Mouse (Mus musculus) stomach, postnatal 0 days (tissue): Measurements from ENCODE around the gene Gse1. TPM values are rescaled to one million over a fixed set of nuclear protein-coding genes. Genes with fewer than 3 reads are reported as not detected.

ENCODE experiments used
- ATAC-seq: fragments of 200-750 bp; cut with Nextera tagmentation; 2 replicates; pipeline ENCODE4 v1.8.0; 2017; ENCODE audit not compliant: low FRiP score, low TSS enrichment
- DNase-seq: peaks from one replicate; pipeline ENCODE4 v3.0.0-alpha.2; 2016; ENCODE audit warnings: low spot score
- H3K27ac ChIP-seq: fragments of 300-500 bp; sonication (generic); replicated peaks from 2 replicates; pipeline ENCODE4 v1.5.1; 2014; ENCODE audit warnings: mild to moderate bottlenecking, control low read depth
- H3K27me3 ChIP-seq: fragments of 300-500 bp; sonication (generic); 2 replicates; pipeline ENCODE4 v1.6.1; 2014; ENCODE audit warnings: low read length; ENCODE audit not compliant: control insufficient read depth, insufficient read depth
- H3K36me3 ChIP-seq: fragments of 300-500 bp; sonication (generic); 2 replicates; pipeline ENCODE4 v1.6.1; 2014; ENCODE audit warnings: low read length, mixed read lengths; ENCODE audit not compliant: control insufficient read depth, insufficient read depth
- H3K4me1 ChIP-seq: fragments of 300-500 bp; sonication (generic); replicated peaks from 2 replicates; pipeline ENCODE4 v1.6.1; 2014; ENCODE audit warnings: antibody characterized with exemption; ENCODE audit not compliant: control insufficient read depth, insufficient read depth
- H3K4me2 ChIP-seq: fragments of 300-500 bp; sonication (generic); replicated peaks from 2 replicates; pipeline ENCODE4 v1.6.1; 2014; ENCODE audit warnings: low read depth, mild to moderate bottlenecking, control low read depth, moderate library complexity
- H3K4me3 ChIP-seq: fragments of 300-500 bp; sonication (generic); 2 replicates; pipeline ENCODE4 v1.5.1; 2014; ENCODE audit warnings: low read depth, low read length, control low read depth
- H3K9ac ChIP-seq: fragments of 300-500 bp; sonication (generic); 2 replicates; pipeline ENCODE4 v1.6.1; 2014; ENCODE audit warnings: mild to moderate bottlenecking, low read length, control low read depth, mixed read lengths
- H3K9me3 ChIP-seq: fragments of 300-500 bp; sonication (generic); 2 replicates; pipeline ENCODE4 v1.6.1; 2016; ENCODE audit warnings: low read length; ENCODE audit not compliant: control insufficient read depth
- CTCF ChIP-seq: IDR thresholded peaks from 2 replicates; pipeline ENCODE4 v1.5.1; 2016; ENCODE audit warnings: antibody characterized with exemption, low read depth, mild to moderate bottlenecking, moderate library complexity
- EP300 ChIP-seq: optimal IDR thresholded peaks from 2 replicates; pipeline ENCODE3; 2016; ENCODE audit warnings: antibody characterized with exemption
- WGBS: fragments of 180-500 bp; shearing (Covaris S2); extraction: QIAGEN DNeasy Blood & Tissue Kit; methylation state at CpG from one replicate; pipeline ENCODE4 v1.1.7; 2014; 5-methylcytosine and 5-hydroxymethylcytosine counted together
- polyA plus RNA-seq: library from polyadenylated mRNA; unstranded; fragments of >200 nt; fragmentation: Nextera tagmentation; extraction: Ambion mirVana; gene quantifications from 2 replicates; pipeline ENCODE4 v1.2.1, GENCODE M21; 2015

The Gse1 gene
- polyA plus RNA-seq, 1 experiment from 2014 or later: 6.4 TPM

DNA sequence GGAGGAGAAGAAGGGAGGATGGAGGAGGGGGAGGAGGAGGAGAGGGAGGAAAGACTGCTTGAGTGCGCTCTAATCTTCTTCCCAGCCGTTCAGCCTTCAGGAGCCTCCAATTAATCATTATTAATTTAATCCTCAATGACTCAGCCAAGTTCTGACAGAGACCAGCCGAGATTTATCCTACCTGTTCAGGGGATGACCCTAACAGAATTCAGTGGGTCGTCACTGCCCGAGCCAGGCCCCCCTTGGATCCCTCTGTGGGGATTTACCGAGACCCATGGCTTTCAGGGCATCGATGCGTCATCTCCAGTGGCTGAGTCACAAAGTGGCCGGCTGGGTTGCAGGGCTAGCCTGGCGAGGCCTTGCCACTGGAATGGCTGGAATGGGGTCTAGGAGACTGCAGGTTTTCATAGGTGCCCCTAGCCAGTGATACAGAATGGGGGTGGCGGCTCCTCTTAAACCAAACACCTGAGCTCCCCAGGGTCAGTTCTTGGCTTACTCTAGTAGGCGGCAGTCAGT, 90.3 kb downstream of the Gse1 start:
- Histone ChIP-seq H3K4me2 (no peak overlapping the region), H3K4me3 (no peak overlapping the region), H3K27ac (no peak overlapping the region), H3K4me1 (0 out of 2 replicates have a peak, but pooled peaks cover 7% of the 10 kb centered on the region), H3K9ac (no peak overlapping the region), H3K36me3 (no peaks in the 10 kb centered on the region), H3K9me3 (no peaks in the 10 kb centered on the region), H3K27me3 (no peaks in the 10 kb centered on the region)
- TF ChIP-seq EP300 (no peak), CTCF (no peak)
- ATAC-seq (no peak), DNase-seq (no peak)
- WGBS: 53% methylated on average over 12 of the region's 12 CpGs

- Histone ChIP-seq H3K4me3 (no peak overlapping the region), H3K9me3 (no peaks in the 10 kb centered on the region), H3K4me2 (no peak overlapping the region), H3K9ac (no peak overlapping the region), H3K4me1 (0 out of 2 replicates have a peak, but pooled peaks cover 7% of the 10 kb centered on the region), H3K27me3 (no peaks in the 10 kb centered on the region), H3K36me3 (no peaks in the 10 kb centered on the region), H3K27ac (no peak overlapping the region)
- TF ChIP-seq CTCF (peak; percentile 100), EP300 (no peak)
- 20% methylated on average over 7 of the region's 7 CpGs for WGBS
- ATAC-seq (peak; percentile 77), DNase-seq (peak; percentile 92)
Measured at GRCm38 (mm10) chr8:120319449-120319848, 91.2 kb downstream of the Gse1 start.

DNA sequence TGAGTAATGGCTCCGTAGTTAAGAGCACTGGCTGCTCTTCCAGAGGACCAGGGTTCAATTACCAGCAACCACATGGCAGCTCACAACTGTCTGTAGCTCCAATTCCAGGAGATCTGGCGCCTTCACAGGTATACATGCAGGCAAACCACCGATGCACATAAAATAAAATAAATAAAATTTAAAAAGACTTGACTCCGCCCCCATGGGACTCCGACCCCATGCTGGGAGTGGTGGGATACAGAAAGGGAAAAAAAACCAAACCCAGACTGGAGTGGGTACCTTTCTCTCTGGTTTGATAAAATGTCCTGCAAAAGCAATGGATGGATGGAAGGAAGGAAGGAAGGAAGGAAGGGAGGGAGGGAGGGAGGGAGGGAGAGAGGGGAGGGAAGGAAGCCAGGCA, 91.9 kb downstream of the Gse1 start:
- no peak overlapping the region for H3K27ac ChIP-seq
- H3K4me1 ChIP-seq: 0 out of 2 replicates have a peak, but pooled peaks cover 7% of the 10 kb centered on the region
- WGBS: 79% methylated on average over 5 of the region's 5 CpGs

GRCm38 (mm10) chr8:120321724-120322123, 93.5 kb downstream of the Gse1 start:
- 53% methylated on average over 6 of the region's 6 CpGs for WGBS
- peak; percentile 58 for DNase-seq
- 0 out of 2 replicates have a peak, but pooled peaks cover 7% of the 10 kb centered on the region for H3K4me1 ChIP-seq

More for the DNA sequence above, 91.9 kb downstream of the Gse1 start:
- no peaks in the 10 kb centered on the region for H3K27me3 ChIP-seq
- TF ChIP-seq CTCF: no peak
- no peak for TF ChIP-seq EP300
- H3K36me3 ChIP-seq: no peaks in the 10 kb centered on the region
- DNase-seq (no peak), ATAC-seq (no peak)
- H3K4me3 ChIP-seq: no peak overlapping the region
- no peak overlapping the region for H3K4me2 ChIP-seq
- H3K9me3 ChIP-seq: no peaks in the 10 kb centered on the region
- no peak overlapping the region for H3K9ac ChIP-seq

DNA sequence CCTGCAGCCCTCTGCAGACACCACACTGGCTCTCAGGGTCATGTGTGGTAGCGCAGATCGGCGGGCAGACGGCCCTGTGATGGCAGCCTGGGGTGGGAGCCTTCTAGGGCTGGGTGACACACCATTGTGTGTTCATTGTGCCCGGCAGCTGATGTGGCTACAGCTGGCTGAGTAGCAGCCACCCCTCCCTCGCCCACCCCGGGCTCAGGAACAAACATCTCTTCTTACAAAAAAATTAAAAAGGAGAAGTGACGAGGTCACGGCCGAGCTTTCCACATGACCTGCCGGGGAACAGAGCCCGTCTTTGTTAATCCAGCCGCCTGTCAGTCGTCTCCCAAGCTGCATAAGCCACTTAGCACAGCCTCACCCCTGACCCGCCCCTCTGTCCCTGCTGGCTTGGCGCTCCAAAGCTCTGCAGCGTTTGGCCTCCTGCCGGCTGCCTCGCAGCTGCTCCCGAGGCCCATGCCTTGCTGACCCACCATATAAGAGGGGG, 94.7 kb downstream of the Gse1 start:
- TF ChIP-seq CTCF (peak; percentile 36; the same call in 1 of the 2 replicates), EP300 (no peak)
- Histone ChIP-seq H3K9me3 (no peaks in the 10 kb centered on the region), H3K4me1 (0 out of 2 replicates have a peak, but pooled peaks cover 7% of the 10 kb centered on the region), H3K27ac (peak overlapping the region; percentile 13; the same call in 1 of the 2 replicates), H3K4me2 (no peak overlapping the region), H3K4me3 (no peak overlapping the region), H3K27me3 (no peaks in the 10 kb centered on the region; the same call in 1 of the 2 replicates), H3K36me3 (no peaks in the 10 kb centered on the region), H3K9ac (peak overlapping the region; percentile 41; the same call in 1 of the 2 replicates)
- DNase-seq (peak; percentile 73), ATAC-seq (peak; percentile 63)
- 17% methylated on average over 20 of the region's 20 CpGs for WGBS

More at GRCm38 (mm10) chr8:120321724-120322123, 93.5 kb downstream of the Gse1 start:
- H3K9me3 ChIP-seq: no peaks in the 10 kb centered on the region
- no peak overlapping the region for H3K27ac ChIP-seq
- no peak overlapping the region for H3K4me3 ChIP-seq
- TF ChIP-seq CTCF (peak; percentile 78), EP300 (no peak)
- no peak for ATAC-seq
- no peaks in the 10 kb centered on the region; the same call in 1 of the 2 replicates for H3K27me3 ChIP-seq
- H3K36me3 ChIP-seq: no peaks in the 10 kb centered on the region
- H3K9ac ChIP-seq: no peak overlapping the region
- H3K4me2 ChIP-seq: no peak overlapping the region

DNA sequence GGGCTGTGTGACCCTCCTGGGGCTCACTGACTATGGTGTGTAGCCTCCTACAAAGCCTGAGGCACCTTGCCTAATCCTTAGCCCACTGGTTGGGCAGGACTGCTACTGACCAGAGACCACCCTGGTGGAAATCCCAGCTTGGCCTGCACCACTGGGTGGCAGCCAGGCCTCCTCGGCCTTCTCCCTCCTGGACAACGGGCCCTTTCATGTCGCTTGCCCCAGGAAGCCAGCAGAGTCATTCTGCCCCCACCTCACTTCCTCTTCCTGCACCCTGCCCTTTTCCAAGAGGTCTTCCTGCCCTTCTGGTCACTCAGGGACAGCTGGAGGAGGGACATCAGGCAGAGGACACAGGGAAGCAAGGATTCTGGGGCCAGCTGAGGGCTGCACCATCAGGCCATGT, 96.3 kb downstream of the Gse1 start:
- no peak overlapping the region for H3K4me2 ChIP-seq
- no peak overlapping the region for H3K27ac ChIP-seq
- DNase-seq: no peak
- ATAC-seq: no peak
- no peaks in the 10 kb centered on the region for H3K9me3 ChIP-seq
- 66% methylated on average over 3 of the region's 3 CpGs for WGBS
- H3K36me3 ChIP-seq: no peaks in the 10 kb centered on the region
- TF ChIP-seq CTCF (no peak), EP300 (no peak)
- H3K27me3 ChIP-seq: no peaks in the 10 kb centered on the region; the same call in 1 of the 2 replicates
- H3K4me1 ChIP-seq: 0 out of 2 replicates have a peak, but pooled peaks cover 7% of the 10 kb centered on the region
- no peak overlapping the region for H3K4me3 ChIP-seq
- H3K9ac ChIP-seq: 0 out of 2 replicates have a peak overlapping the region, but pooled peaks have one; percentile 4
